Mouse (Mus musculus) heart, adult 9 months (tissue): ENCODE measurements around the gene Cmtr2.
A peak's percentile ranks its signal among the peaks of the same experiment; 100 is the strongest.

Experiments used
- DNase-seq, 2 experiments: peaks; one replicate each; pipeline ENCODE4 v3.0.0; 2022; ENCODE audit warnings: low spot score in 2 of 2

Cmtr2 gene

DNA sequence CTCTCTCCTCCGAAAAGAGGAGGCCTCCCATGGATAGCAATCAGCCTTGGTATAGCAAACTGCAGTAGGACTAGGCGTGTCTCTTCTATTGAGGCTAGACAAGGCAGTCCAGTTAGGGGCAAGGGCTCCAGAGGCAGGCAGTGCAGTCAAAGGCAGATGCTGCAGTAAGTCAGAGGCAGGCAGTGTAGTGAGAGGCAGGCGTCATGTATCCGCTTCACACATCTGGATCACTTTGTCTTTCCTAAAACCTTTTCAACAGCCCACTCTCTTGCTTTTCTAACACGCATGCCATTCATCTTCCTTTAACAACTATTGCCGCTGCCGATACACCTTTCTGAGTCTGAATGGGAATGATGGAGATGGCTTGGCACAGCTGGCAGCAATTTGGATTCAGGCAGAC lies at the start of gene Cmtr2:
Cmtr2 (plus strand) TSS at position 301 of the 400 bp plus-strand sequence.
- no peak for DNase-seq

DNA sequence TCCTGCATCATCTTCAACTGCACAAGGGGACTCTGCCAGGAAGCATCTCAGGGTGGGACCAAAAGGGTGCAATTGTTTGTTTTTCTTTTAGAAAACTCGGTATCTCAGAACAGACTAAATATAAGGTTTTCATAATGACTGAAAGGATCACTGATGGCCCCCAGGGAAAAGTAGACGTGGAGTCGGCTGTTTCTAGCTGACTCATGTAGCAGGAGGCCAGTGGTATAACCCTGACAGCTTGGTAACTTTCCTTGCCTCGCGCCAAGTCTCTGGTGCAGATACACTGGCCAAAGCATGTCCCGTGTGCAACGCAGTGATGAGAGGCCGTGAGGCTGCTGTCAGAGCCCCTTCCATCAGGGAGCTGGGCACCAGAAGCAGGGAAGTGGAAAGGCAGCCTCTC lies 49.2 kb upstream of the Cmtr2 start:
- DNase-seq: no peak

DNA sequence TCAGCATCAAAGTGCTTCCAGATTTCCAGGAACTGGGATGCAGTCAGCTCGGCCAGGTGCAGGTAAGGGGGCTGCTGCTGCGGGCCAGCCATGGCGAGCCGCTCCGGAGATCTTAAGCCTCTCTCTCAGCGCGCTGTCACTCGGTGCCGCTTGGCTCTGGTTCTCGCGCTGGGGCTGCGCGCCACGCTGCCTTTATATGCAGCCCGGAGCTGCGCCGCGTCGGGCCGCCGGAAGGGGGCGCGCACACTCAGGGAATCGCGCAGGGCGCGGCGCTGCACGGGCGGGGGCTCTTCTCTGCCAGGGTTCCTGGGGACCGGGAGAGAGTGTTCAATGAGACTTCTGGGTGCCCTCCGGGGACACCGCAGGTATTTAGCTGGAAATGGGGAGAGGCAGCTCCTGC lies 47.4 kb upstream of the Cmtr2 start, which contains the start of gene Calb2:
Calb2 (minus strand) TSS at position 165 of the 400 bp plus-strand sequence.
- no peak for DNase-seq

DNA sequence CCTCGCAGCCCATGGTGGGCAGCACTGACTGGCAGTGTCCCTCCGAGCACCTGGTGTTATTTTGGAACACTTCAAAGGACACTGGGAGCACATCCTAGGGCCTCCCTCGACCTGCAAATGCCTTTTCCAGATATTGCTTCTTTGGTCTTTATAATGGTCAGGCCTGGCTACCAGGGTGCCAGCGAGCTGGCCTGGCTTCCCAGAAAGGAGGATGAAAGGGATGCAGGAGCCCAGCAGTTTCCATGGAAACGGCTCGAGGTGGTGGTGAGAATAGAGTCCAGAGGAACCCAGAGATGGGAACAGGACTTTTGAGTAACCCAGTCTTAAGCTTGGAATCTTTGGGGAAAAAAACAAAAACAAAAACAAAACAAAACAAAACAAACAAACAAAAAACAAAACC lies 43.3 kb upstream of the Cmtr2 start:
- no peak for DNase-seq

DNA sequence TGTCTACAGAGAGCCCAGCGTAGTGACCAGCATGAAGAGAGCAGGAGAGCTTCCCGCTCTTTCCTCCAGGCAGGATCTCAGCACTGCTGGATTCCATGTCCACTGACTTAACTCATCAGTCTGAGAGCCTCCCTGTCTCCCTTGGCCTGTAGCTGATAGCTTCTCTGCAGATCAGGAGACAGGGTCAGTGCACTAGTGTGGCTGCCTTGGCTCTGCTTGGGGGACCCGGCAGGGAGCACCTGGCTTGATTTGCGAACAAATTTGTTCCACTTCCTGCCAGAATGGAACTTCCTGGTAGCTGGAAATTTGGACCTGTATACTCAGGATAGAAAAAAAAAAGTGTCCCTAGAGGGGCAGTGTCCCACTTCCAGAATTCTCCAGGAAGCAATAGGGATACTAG lies 40.6 kb upstream of the Cmtr2 start:
- DNase-seq: no peak

DNA sequence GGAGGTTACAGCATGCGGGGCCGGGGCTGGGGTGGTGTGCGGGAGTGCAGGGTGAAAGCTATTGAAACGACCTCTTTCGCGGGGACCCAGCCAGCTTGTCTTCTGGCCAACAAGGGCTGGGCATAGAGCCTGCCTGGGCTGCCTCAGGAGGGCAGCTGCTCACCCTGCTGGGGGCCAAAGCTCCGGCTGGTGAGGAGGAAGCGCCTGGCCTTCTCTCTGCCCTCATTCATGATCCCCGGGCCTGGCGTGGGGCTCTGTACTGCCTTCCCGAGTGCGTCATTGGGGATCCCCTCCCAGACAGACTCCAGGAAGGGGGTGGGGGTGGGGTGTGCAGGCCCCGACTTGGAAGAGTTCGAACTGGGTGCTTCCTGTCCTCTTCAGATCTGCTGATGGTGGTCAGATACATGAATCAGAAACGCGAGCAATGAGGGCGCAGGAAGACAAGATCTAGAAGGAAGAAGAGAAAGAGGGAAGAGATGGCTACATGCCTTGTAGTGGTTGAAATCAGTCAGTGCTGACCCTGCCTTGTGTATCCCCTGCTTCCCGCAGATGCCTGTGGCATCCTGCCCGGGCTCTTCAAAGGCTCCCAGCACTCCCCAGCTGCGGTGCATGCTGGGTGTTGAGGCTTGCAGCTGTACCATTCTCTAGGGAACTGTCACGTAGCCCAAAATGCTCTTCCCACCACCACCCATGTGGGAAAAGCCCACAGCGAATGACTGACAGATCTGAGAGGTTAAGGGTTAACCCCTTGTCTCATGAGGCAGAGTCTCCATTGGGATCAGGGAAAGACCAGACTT lies 37.9 kb upstream of the Cmtr2 start:
- DNase-seq: peak in 1 of 2 experiments; percentile 12

DNA sequence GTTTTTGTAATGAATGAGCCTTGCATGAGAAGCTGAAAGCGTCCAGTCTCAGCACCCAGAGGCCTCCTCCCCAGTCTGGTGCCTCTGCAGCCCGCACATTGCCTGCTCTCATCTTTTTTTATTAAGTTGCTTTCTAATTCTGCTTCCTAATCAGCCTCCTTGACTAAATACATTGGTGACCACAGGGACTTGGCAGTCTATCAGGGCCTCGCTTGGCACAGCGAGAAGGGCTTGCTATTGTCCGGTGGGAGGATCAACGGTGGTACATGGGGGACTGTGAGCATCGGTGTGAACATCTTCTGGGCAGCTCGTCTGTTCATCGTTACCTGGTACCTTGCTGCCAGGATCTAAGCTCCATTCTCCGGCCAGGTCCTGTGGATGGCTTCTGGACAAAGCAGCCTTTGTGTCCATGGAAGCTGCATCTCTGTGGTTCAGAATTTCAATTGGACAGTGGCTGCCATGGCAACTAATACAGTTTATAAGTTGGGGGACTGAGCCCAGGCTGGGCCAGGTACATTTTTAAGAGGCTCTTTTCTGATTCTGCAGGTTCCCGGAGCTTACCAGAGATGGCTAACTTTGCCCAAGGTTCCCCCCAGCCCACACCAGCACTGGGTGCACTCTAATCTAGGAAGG lies 32.6 kb upstream of the Cmtr2 start:
- DNase-seq: no peak

DNA sequence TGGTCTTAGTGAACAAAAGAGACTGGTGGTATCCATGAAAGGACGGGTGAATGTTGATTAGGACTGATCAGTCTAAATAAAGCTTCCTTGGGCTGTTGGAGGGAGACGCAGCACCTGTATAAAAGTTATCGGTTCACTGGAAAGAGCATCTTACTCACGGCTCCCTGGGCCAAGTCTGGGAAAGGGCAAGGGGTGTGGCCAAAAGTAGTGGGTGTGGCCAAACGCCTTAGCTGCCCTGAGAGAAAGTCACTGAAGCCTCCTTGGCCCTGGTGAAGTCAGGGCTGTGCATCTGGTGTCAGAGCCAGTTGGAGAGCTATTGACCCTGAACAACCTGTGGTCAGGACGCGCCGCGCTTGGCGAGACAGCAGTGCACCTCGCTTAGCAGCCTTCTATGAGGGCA lies 31.7 kb upstream of the Cmtr2 start:
- DNase-seq: no peak

DNA sequence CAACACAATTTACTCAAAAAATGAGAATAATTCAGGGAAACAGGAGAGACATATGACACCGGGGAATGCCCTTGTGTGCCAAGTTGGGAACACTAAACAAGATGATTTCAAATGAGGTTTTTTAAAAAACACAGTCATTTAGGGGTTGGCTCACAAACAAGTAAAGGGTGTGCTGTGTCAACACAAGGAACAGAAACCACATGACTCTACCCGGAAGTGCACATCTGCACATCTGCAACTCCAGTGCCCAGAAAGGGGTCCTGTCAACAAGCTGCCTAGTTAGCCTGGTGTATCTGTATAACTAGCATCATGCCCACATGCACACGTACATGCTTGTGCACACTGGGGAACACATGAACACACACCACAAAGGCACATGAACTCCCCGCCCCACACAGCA lies 29.9 kb upstream of the Cmtr2 start:
- DNase-seq: no peak

DNA sequence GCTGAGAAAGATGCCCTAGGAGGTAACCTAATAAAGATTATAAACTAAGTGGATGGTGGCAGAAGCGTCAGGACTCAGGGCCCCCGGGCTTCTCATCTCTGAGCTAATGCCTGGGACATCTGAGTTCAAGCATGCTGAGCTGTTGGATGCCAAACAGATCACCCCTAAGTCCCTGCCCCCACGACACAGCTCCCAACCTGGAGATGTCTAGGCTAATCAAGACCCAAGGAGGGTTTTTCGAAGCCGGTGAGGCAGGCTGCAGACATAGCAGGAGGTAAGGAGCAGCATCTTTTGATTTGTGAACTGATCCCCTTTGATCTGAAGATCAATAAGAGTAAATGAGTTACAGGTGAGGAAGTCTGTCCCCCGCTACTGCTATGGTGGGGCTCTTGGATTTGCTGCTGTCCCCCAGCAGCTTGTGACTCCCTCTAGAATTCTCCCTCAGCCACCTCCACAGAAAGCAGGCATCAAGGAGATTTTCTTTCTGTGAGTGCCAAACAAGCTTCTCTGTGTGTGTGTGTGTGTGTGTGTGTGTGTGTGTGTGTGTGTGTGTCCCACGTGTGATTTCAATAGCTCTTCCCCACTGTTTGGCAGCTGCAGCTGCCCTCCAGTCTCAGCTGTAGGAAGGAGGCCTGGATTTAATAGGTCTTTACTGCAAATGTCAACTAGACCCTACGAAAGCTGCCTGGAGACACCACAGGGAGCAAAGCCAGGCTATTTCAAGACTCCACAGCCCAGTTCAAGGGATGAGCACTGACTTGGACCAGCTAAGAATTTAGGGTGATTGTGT lies 26.3 kb upstream of the Cmtr2 start:
- DNase-seq: no peak

DNA sequence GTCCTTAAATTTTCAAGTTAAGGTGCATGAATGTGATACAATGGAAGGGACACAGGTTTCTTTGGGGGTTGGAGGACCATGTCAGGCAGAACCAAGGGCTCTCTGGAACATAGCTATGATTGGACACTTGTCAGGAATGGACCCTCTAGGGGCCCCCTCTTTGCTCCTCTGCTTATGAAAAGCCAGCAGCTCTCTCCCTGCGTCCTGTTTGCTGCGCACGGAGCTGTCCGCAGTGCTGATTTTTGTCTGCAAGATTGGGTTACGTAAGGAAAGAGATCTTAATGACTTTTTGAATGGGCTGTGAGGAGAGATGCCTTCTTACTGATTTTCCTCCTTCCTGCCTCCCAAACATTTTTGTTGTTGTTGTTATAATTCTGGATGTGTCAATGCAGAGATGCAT lies 18.8 kb upstream of the Cmtr2 start:
- no peak for DNase-seq

DNA sequence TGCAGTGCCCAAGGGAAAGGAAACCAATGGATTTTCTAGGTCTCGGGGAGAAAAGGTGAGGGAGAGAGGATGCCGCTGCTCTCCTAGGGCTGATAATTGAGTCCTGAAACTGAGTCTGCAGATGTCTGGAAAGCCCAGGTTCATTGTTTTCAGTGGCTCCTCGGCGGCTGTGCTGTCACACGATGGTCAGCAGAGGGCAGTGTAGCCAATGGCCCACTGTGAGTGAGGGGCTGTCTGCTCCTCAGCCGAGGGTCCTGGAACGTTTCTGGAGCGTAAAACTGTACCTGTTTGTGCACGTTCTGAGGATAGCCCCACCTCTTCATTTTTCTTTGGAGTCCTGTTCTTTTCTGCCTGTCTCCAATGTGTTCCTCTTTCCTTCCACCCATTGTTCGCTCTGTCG lies 13.7 kb upstream of the Cmtr2 start:
- no peak for DNase-seq

DNA sequence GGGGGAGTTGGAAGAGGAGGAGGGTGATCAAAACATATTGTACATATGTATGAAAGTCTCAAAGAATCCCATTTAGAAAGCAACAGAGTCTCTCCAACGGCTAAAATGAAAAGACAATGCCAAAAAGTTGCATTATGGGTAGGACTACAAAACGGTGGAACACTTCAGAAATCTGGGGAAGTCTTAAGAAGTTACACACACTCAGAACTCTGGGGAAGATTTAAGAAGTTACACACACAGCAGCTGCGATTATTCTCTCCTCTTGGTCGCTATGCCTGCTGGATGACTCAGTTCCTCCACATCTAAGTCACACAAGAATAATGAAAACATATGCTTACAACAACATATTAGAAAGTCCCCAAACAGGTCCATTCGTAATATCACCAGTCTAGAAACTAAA lies 788 bp downstream of the Cmtr2 start:
- no peak for DNase-seq

DNA sequence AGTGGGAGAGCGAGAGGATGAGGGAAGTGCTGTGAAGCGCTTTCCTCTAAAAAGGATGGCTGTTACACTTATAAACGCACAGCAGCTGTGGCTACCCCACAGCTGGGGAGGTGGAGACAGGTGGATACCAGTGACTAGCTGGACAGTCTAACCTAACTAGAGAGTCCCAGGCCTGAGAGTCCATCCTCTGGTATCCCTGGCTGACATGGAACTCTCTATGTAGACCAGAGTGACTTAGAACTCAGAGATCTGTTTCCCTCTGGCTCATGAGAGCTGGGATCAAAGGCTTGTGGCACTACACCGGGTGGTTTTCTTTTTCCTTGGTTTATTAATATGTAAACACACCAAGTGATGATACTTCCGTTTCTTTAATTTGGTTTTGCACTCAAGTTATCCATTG lies 1.7 kb downstream of the Cmtr2 start:
- DNase-seq: no peak

DNA sequence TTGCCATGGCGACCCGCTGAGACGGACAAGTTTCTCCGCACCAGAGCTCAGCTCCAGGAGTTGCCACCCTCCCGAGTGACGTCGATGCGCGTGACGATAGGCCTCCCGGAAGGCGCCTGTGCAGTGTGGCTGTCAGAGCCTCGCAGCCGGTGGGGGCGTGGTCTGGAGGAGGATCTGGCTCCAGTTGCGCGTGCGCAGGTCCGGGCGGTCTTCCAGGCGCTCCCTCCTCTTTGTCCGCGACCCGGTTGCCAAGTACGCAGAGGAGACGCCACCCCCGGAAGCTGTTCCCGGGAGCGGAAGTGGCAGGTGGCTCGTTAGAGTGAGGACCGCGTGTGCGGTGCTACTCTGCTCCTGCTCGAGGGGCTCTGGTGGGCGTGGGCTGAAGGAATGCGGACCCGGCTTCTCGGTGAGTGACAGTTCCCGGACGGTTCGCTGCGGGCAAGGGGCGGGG lies 2.2 kb downstream of the Cmtr2 start:
- peak; percentile 99 for DNase-seq

DNA sequence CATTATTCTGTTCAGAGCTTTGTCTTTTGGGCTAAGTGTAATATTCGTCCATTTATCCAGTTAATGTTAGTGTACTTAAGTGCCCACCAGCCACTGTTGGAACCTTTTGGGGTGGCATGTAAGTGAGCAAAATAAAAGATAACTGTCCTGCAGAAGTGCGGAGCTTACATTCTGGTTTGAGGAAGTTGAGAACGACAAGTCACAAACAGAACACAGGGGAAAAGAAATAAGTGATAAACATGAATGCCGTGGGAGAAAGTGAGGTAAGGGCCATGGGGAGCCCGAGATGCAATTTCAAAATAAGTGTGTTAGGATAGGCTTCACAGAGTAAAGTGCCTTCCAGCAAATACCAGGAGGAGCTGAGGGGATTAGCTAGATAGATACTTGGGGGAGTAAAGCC lies 3.0 kb downstream of the Cmtr2 start:
- DNase-seq: no peak

DNA sequence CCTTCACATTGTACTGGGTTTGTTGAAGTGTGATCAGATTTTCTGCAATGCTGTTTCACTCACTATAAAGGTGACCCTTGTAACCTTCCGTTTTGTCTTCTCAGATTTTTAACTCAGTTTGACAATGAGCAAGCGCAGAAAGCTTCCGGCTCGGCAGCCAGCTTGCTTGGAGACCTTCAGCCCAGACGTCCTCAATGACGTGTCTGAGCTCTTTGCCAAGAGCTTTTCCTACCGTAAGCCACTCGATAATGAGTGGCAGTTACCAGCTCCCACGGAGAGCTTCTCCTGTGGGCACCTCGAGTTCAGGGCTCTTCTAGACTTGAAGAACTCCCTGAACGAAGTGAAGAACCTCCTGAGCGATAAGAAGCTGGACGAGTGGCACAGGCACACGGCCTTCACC lies 5.5 kb downstream of the Cmtr2 start:
- no peak for DNase-seq

DNA sequence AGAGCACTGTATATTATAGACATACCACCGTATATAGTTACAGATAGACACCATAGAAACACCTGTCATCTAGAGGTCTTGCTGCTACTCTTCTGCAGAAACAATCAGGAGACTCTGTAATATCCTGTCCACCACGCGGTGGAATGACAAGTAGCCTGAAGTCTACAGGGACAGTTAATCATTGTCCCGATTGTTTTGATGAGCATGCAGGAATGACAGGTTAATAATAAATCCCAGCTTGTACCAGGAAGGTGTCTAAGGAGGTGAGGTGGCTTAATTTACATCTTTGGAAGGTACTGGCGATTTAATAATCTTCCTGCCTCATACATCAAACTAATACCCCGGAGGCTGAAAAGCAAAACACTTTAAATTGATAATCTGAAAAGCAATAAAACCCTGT lies 15.3 kb downstream of the Cmtr2 start:
- no peak for DNase-seq

DNA sequence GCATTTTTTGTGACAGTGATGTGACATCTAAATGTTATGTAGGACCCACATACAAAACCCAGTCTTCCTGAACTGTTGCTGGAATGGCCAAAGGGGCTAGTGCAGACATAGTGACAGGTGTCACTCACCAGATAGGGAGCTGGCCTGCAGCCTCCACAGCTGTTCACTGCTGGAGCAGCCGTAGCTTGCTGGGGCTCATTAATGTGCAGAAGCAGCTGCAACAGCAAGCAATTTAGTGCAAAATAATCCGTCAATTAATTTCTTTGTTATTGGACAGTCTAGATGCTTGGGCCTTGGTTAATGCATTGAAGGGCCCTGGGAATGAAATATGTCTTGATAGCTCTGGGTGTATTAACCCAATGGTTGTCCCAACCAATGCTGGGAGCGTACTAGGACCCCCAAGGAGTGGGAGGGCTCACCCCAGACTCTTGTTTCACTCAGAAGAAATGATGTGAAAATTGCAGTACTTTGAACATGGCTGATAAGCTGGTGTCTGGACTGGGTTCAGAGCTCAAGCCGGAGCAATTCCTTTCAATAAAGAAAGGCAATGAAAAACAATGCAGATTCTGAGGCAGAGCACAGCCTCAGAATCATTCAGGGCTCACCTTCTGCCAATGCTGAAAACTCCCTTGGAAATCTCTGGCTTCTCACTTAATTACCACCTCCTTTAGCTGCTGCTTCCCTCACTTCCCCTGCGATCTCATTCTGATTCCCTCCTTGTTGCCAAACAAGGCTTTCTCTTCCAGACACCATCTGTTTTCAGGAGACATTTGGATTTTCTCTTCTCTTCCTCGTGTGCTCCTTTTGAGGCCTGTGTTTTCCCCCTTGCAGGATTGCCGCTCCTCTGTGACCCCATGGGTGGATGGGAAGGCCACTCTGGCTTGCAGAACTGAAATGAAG lies 27.1 kb downstream of the Cmtr2 start:
- no peak for DNase-seq

DNA sequence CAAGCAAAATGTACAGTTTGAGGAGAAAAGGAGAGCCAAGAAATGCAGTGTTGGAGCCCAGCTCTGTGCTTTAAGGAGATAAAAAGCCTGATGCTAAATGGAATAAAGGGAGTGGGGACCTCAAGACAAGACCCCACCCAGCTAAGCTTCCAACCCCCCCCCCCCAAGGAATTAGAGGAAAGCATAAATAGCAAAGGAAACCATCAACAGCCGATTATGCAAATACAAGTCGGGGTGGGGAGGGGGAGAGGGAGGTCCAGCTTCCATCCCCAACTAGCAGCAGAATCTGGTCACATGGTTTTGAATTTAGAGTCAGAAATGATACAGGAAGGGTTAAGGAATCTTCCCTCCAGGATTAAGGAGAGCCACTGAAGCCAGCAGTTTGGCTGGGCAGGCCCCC lies 29.1 kb downstream of the Cmtr2 start:
- DNase-seq: no peak

DNA sequence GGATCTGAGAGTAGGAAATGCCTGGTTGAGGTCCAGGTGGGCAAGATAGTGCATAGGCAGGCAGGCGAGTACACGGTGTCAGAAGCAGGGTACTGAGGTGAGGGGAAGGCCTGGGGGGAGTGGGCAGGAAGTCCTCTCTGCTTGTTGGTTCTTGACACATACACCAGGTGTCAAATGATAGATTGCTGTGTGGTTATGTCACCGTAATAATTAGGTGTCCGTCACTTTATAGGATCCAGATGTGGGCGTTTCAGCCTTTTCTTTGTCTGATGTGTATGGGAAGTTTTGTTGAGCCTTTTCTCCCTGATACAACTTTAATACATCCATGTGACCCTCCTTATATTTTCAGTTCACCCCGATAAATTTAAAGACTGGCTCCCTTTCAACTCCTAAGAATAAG lies 31.8 kb downstream of the Cmtr2 start:
- DNase-seq: no peak

DNA sequence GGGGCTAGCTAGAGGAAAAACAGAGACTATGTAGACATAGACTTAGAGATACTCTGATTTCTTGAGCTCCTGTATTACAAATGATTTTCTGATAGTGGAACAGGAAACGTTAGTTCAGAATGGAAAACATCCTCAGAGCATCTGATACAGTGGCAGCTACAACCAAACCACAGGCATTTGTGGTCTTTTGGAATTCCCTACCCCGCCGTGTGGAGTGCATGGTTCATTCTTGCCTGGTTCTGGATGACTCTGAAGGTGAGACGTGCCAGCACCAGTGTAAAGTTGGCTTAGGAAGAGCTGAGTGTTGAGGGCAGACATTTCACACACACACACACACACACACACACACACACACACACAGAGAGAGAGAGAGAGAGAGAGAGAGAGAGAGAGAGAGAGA lies 38.5 kb downstream of the Cmtr2 start:
- no peak for DNase-seq
